Mouse (Mus musculus): Measurements from ENCODE around the gene Hand1.

GRCm38 (mm10) chr11:57799456-57799855 lies 33.2 kb downstream of the Hand1 start:
- TF ChIP-seq POLR2A (IDR thresholded peaks at IDR 0.05; ENCODE audit: insufficient read depth, low read depth, low read length) (no peak), CTCF (IDR thresholded peaks at IDR 0.05; ENCODE audit: insufficient read depth, low read depth, low read length) (no peak)
